ENCODE assay signal across 19 mouse cellular contexts in the genomic region with DNA sequence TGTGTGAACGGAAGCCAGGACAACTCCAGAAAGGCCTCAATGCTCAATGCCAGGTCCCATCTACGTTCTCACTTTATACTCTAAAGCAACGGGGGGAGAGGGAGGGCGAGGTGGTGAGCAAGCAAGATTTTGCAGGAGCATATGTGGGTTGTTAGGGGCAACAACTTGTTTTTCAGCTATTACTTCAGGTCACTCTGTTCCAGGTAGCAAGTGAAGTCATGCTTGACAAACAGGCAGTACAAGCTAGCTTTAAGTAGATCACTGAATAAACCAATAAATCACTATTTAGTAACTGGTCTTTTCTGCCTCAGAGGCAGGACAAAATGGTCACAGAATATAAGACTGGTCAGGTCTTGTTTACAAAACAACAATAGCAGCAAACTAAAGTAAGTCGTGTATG.
"Had no signal": no experiment of that assay in that cellular context is flagged by ENCODE, and none has a peak within 500 bp of the region (broad histone marks: within the 10 kb centered on the region; RNA-seq: fewer than 3 reads in every experiment).

No protein-coding gene starts in this region.

- H3K4me3 ChIP-seq: midbrain, embryonic 10.5 days; midbrain, embryonic 12.5 days; myocyte; neural tube, embryonic 13.5 days; neural tube, embryonic 15.5 days had no signal

- H3K4me2 ChIP-seq: lung, embryonic 14.5 days; midbrain, embryonic 12.5 days; neural tube, embryonic 13.5 days; neural tube, embryonic 15.5 days had no signal

- DNase-seq: lung, adult 18-20 months; lung, embryonic 14.5 days; lung, postnatal 10 days; lung, postnatal 4 days; midbrain, embryonic 14.5 days; retina, postnatal 1 day; right cerebral cortex, adult 18-20 months; right cerebral cortex, postnatal 25 days; right cerebral cortex, postnatal 4 days; spleen, adult 18-20 months; thymus, adult 18-20 months; thymus, postnatal 14 days; thymus, postnatal 36 days had no signal

- H3K9me3 ChIP-seq: midbrain, embryonic 10.5 days; midbrain, embryonic 12.5 days; neural tube, embryonic 13.5 days; neural tube, embryonic 15.5 days had no signal

- H3K27ac ChIP-seq: midbrain, embryonic 10.5 days; midbrain, embryonic 12.5 days; neural tube, embryonic 13.5 days; neural tube, embryonic 15.5 days had no signal

- H3K9ac ChIP-seq: lung, embryonic 14.5 days; midbrain, embryonic 12.5 days; neural tube, embryonic 13.5 days; neural tube, embryonic 15.5 days had no signal

- H3K27me3 ChIP-seq: midbrain, embryonic 12.5 days; neural tube, embryonic 13.5 days; neural tube, embryonic 15.5 days had no signal

- H3K4me1 ChIP-seq: midbrain, embryonic 12.5 days; neural tube, embryonic 13.5 days; neural tube, embryonic 15.5 days had no signal

- ATAC-seq: midbrain, embryonic 16.5 days had no signal
